Mouse (Mus musculus): Measurements from ENCODE around the gene Sox6.

Gene Sox6

DNA sequence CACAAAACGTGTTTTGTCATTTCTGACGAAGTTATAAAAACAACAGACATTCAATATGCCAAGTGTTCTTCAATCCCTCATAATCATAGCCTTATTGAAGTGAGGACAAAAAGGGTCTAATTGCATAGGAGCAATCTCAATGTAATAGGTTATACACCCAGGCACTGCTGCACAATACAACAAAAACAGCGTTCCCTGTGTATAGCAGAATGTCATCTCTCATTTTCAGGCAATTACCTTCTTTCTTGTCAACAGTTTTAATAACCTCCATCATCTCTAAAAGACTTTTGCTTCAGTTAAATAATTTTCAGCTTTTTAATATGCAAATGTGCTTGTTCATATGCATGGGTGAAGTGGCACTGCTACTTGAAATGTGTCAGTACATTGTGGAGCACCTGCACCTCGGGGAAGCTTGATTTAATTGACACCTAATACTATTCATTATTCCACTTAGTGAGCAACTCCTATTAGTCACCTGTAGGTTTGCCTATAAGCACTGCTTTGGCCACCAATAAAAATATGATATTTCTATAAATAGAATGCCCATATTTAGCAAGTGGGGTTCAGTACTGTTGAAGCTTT is 292.8 kb downstream of the Sox6 start:
- no peak for DNase-seq

DNA sequence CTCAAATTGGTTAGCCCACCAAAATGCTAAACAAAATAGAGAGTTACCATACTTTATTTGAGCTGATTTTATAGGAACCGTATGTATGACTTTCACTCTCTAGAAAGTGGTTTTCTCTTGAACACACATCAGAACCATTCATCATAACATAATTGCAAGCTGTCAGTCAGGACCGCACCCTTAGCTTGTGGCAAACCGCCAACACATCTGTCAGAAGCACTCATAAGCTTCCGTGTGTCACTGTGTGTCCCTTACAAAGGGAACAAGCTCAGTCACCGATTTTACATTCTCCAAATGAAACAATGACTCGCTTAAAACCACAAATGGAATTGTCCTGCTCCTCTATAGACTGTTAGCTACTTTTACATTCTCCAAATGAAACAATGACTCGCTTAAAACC is 304.5 kb downstream of the Sox6 start:
- DNase-seq = no peak

DNA sequence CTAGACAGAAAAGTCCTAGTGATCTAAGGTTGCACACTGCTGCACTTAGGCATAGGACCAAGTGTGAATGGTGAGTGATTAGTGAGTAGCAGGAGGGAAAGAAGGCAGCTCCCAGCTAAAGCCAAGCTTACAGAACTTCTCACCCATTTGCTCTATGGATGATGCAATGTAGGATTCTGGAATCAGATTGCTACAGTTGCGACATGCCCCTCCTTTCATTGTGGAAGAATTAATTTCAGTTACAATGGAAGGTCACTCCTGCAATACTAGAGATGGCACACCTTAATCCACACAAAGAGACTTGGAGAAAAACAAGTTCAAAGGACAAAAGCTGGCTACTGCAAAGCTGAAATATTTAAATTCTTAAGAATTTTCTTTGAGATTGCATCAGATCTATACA is 305.8 kb downstream of the Sox6 start:
- no peak for DNase-seq

DNA sequence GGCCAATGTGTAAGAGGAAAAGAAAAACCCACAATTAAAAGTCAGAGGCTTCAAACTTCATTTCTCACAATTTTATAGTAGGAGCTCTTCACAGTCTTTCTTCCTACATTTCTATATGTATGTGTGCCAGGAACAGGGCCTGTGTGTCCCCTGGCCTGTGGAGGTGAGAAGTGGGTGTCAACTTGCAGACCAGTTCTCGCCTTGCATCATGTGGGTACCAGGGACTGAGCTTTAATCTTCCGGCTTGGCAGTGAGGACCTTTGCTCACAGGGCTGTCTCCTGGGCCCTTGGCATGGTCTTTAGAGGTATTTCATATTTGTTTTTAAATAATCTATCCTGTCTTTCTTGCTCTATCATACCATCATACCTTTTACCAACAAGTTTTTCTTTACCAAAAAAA is 311.8 kb downstream of the Sox6 start:
- no peak for DNase-seq

DNA sequence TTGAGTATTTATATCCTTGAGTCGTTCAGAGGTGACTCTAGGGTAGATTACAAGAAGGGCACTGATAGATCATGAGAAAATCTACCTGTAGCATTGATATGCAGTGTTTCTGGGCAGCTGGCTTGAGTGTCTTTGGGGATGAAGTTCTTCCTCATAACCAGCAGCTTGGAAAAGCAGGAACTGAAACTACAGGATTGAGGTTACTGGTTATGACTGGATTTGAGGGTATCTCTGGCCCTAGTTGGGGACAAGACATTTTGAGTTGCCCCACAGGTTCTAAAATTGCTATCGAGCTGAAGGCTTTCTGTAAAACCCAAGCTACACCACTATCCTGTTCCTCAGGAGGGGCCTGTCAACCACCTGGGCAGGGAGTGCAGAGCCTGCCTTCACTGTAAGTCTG is 314.2 kb downstream of the Sox6 start:
- no peak for DNase-seq

DNA sequence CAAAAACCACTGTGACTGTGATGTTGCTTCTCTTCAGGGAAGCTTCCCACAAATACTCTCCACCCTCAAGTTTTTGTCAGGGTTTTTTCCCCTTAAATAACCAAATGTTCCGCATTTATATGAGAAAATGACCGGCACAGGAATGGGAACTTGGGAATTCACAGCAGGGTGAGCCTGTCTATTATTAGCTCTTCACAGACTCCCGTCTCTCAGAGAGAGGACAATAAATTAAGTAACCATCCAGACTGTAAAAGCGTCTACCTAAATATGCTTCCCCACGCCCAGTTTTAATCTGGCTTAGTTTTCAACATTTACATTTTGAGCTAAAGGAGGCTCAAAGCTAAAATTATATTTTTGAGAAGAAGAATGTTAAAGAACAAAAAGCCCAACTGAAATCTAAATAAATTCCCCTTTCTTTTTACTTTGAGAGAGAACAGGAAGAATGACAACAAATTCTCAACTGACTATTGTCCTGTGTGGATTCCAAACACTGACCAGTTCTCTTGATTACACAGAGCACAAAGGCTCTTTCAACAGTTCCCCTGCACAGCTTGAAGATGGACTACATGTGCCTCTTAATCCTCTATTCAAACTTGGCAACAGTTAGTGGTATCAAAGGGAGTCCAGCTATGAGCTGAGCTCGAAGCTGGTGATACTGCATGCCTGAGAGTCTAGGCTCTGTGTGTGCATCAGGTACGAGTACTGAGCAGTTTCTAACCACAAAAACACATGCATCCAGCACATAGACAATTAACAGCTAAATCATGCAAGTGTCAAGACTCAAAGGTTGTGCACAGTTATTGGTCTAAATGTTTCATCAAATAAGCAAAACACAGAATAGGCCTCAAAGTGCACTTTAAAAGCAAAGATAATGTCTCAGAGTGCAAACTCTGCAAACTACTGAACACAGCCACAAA is 316.7 kb downstream of the Sox6 start:
- no peak for DNase-seq

DNA sequence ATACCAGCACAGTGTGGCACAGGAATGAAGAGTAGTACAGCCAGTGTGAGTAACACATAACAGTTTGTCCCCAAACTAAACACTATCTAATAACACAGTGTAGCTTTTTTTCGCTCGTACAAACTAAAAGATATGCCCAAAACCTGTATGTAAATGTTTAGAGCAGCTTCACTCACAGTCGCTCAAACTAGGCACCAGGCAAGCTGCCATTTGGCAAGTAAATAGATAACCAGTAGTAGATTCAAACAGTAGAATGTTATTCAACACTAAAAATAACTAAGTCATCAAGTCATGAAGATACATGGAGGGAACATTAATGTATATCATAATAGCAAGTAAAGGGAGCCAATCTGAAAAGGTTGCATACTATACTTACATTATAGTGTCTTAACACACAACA is 318.8 kb downstream of the Sox6 start:
- no peak for DNase-seq

DNA sequence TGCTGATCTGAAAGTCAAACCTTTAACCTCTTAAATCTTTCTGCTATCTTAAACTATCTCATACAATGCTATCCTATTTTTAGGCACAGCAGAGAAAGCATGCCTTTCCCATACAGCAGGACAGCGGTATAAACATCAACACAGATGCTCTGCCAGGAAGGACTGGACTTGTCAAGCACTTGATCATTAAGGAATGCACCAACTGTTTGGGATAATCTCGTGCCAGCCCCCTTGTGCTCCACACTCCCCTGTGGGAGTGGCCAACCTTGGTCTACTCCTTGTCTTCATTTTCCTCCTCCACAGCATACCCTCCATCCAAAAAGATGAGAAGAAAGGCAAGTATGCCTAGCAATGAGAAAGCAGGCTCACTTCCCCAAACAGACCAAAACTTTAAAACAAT is 332.5 kb downstream of the Sox6 start:
- DNase-seq = no peak

DNA sequence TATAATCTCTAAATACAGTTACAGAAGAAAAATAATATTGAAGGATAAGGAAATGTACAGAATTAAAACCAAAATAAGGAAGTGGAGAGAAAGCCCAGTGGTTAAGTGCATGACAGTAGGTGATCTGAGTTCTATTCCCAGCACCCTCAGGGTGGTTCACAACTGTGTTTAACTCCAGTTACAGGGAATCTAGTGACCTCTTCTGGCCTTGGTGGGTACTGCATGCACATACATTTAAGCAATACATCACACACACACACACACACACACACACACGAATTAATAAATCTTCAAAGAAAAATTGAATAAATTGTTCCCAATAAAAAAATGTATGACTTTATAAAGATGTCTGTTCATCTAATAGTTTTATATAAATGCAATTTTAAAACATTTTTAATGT is 340.5 kb downstream of the Sox6 start:
- DNase-seq = no peak

DNA sequence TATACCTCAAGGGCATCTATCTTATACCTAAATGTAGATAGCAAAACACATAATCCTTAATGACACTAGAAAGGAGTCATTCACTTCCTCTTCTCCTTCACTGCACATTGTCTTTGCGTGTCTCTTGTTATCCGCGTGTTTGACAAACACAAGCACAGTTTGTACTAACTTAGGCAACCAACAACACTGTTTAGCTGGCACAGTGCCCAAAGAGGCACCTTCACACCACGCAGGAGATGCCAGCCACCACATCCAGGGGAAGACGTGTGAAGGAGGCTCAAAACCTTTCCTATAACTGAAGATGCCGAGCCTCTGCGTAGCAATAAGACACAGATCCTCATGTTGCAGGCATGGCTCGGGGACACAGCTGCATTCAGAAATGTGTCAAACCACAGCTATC is 345.4 kb downstream of the Sox6 start:
- no peak for DNase-seq

DNA sequence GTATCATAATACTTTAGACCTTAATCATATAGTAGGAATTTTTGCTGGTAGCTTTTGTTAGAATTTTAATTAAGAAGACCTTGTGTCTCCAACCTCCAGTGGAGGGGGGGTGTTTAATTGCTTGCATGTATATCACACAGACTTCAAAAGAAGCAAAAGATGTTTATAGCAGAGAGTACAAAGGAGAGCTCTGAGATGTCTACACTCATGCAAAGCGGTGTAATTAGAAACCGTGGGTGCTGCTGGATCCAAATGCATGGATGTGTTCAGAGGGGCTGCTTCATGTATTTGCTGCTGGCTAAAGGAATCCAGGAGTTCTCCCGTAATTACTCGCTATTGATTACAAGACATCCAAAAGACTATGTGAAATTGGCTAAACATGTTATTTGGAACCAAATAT is 347.5 kb downstream of the Sox6 start:
- DNase-seq = no peak

DNA sequence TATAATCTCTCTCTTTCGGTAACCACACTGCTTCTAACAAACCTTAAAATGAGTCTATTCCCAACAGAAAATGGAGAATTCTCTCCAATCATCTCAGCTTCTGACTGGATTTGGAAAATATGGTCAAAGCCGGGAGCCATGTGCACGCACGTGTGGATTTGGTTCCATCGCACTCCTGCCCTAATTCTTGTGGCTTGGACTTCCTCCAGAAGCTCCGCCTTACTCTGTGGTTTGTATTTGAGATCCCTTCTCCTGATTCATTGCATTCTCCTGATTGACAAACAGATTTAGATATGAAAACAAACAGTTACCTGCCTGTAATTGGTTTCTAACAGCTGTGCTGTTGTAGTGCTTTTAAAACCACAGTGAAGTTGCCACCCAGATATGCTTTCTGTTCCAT is 351.9 kb downstream of the Sox6 start:
- no peak for DNase-seq

DNA sequence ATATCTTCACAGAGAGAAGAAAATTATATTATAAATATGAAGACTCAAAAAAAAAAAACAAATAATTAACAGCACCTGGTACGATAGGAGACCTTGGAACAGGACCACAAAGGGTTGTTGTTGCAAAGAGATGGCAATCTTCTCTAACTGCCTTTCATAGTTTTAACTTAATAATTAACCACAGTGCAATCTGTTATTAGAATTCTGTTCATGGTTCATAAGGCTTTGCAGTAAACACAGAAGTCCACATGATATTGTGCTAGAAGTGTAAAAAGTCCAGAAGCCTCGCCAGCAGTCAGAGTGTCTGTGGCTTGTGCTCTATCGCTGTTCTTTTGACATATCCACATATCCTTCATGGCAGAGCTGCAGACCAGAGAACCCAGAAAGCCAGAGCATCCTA is 354.5 kb downstream of the Sox6 start:
- no peak for DNase-seq

DNA sequence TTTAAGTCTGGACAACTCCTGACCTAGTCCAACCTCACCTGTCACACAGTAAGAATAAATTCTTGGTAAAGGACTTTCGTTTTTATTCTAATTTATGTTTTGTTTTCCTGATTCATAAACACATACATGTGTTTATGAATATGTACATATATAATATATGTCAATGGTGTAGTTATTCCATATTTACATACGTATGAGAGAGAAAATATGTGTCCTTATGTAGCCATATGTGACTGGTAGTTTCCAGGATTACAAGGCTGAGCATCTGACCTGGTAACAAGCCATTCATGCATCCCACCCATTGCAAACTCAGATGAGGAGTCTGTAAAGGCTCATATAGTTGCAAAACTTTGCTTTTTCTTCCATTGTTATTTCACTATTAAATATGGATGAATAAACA is 366.8 kb downstream of the Sox6 start:
- DNase-seq = no peak

DNA sequence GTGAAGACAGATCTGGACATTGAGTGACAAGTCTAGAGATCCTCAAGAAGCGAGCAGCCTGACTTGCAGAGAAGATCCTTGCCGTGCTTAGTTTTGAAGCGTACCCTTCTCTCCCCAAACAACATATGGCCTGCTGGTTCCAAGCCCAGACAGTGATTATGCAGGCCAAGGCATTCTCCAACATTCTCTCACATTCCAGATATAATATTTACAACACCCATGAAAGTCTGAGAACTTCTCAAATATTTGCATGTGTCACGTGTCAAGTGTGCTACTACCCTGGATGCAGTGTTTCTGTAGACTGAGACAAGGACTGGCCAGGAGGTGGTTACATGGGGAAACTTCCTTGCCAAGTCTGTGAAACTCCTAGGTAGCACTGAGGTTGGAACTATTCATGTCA is 367.3 kb downstream of the Sox6 start:
- DNase-seq = no peak

DNA sequence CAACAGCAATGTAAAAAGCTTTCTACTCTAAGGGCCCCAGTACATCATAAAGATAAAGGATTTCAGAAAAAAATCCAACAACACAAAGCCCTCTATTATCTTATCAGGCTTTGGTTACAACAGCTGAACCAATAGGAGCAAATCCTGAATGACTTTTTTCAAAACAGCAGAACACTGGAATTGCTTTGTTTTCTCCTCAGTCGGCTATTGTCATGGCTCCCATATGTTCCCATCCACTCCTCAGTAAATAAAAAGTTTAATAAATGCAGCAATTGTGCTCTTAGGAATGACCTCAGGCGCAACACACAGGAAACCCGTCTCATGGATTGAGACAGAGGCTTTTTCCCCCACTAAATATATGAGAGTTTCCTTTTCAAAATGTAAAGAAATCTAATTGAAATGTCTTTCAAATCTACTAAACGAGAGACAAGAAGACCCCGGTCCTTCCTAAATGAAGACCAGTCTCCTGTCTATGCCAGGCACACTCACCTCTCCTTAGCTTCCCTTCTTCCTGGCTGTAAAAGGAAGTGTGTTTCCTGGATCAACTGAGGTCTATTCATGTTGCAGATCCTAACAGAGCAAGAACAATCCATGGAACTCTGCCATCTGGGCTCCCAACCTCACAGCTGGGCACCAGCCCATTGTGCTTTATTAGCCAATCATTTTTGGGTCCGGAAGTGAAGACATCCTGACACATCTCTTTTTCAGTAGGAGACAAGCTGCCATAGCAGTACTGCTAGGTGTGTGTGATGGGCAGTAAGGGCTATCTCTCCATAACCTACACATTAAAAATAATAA is 369.2 kb downstream of the Sox6 start:
- DNase-seq = no peak

DNA sequence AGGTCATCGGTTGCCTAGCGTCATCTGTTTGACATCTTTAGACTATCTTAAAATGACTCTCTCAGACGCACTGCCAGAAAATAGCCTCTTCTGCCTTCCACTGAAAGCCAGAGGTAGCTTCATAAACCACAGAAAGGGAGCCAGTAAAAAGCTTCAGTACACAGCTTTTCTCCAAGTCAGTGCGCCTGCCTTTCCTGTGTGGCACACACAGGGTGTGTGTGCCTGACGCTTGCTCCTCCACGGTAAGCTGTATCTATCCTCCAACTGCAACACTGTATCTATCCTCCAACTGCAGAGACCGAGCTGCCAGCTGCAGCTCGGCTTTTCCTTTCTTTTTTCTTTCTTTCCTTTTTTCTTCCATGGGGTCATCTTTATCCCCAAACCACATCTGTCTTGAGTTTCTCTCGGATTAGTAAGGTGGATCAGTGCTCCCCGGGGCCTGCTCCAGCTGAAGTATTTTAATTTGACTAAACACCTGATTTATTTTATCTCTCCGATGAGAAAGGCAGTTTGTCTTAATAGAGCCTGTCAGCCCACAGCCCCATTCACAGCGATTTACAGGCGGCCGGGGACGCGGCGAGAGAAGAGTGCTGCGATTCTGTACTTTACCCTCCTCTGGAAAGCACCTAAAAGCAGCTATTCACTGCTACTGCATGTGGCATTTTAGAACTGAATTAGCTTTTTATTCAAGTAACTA is 371.8 kb downstream of the Sox6 start:
- no peak for DNase-seq

DNA sequence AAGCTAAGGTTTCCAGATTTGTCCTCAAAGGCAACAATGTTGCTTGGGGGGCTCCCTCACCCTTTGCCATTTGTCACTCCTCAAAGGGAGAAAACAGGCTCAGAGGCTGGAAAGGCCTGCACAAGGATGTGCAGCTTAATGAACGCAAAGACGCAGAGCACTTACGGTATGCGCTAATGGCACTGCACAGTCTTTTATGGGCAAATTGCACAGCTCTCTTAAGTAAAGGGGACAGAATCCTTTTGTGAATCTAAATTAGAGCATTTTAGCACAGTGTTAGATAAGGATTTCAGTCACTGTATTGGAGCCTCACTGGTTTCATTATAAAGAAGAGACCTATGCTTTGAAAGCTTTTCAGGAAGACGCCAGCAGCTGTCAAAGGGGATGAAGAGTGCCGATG is 375.2 kb downstream of the Sox6 start:
- DNase-seq = no peak

DNA sequence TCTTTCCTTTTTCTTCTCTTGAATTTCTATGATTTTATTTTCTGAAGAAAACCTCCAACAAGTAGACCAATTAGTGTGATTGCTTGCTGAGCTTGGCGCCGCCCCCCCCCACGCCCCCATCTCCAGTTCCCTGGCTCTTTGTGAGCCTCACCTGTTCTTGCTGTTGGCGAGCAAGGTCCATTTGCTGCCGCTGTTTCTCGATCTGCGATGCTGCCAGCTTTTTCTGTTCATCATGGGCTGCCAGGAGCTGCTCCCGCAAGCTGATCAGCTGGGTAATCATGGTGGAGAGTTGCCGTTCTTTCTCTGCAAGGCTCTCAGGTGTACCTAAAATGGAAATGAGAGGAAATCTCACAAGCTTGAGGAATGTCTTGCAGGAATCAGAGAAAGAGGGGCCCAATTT is 376.5 kb downstream of the Sox6 start:
- no peak for DNase-seq

DNA sequence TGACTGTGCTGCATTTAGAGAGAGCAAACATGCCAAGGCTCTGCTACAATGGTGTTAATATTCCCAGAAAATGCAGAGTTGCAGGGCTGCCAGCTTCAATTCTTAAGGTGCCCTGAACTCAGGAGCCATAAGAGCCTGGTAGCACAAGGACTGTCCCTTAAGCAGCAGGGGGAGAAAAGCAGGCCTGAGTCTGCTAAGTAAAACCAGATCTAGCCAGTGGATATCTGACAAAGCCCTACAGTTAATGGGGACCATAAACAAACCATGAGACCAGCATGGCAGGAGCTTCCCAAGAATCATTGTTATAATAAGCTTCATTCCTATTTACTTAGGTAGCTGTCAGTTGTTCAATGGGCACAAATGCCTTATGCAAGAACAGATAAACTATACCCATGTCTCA is 391.9 kb downstream of the Sox6 start:
- no peak for DNase-seq

DNA sequence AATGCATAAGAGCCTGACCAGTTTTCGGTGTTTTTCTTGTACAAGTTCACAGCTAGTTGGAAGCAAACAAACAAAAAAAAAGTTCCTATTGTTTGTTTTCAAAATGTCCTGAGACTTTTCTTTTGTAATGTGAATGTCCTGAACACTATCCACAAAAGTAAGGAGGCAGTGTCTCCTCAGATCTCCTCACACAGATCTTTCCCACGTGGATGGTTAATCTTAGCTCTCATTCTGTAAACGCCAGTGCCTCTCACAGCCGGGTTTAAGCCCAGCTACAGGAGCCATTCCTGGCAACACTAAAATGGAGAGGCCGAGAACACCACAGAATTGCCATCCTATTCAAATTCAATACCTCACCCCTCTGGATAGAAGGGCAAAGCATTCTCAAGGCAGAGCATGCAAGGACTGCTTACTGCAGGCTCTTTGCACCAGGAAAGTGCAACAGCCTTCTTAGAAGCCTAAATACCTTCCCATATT is 392.6 kb downstream of the Sox6 start:
- DNase-seq = no peak

DNA sequence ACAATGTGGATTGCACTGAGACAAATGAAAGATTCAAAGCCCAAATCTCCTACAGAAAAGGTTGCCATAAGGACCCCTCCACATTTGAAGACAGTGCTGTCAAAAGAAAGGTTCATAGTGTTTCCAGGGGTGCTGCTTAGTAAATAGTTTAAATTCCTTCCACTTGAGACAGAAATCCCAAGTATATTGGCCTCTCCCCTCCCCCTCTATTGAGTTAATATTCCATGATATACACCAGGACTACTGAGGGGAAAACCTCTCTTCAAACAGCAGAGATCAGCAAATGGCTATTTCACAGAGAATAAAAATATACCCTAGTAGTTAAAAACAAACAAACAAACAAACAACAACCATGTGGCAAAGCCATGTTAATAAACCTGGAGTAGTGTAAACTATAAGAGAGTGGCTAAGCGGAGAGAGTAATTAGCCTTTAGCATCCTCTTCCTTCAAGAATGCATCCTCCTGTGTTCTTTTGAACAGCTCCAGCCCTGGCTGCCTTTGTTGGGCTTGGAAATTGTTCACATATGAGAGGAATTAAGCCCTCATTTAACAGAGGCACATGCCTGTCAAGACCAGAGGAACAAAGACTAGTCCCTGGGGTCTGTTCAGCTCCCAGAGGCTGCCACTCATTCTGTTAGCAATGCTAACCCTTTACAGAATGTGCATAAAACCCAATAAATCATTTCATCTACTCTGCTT is 393.2 kb downstream of the Sox6 start:
- DNase-seq = no peak

DNA sequence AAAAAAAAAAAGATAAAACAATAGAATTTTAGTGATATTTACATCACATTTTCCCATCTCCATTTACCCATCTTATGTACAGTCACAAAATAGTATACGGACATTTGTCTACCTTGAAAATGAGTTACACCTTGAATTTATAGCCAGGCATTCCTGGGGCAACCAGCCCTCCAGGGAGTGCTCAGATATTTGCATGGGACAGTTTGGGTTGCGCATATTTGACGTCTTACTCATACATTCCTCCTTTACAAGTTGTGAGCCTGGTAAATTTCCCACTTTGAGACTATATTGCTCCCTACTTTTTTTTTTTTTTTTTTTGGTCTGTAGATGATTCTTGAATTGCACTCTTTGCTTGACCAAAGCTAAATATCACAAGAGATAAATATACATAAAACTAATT is 407.9 kb downstream of the Sox6 start:
- DNase-seq = no peak

All from cerebellum, adult 8-10 months (tissue).